Mouse (Mus musculus) activated CD4-positive, CD25-positive, alpha-beta regulatory T cell, adult 4 months (primary cell): ENCODE data around the gene Napepld. TPM values are rescaled to one million over a fixed set of nuclear protein-coding genes. Genes with fewer than 3 reads are reported as not detected.
"Not testable (repeated sequence)": the region's sequence is repeated elsewhere in the genome, so short reads cannot be mapped to it uniquely, and the experiment has no call there.

Experiments
- ATAC-seq: one replicate; pipeline ENCODE4 v1.8.0; 2017
- polyA plus RNA-seq, 2 experiments: library from polyadenylated mRNA; unstranded; fragments of 100-300 nt; shearing (Covaris generic); gene quantifications; one replicate each; pipeline ENCODE4 v1.2.1; 2017

Napepld gene
- polyA plus RNA-seq, 2 experiments from 2014 or later: 2.4 to 4.3 TPM

DNA sequence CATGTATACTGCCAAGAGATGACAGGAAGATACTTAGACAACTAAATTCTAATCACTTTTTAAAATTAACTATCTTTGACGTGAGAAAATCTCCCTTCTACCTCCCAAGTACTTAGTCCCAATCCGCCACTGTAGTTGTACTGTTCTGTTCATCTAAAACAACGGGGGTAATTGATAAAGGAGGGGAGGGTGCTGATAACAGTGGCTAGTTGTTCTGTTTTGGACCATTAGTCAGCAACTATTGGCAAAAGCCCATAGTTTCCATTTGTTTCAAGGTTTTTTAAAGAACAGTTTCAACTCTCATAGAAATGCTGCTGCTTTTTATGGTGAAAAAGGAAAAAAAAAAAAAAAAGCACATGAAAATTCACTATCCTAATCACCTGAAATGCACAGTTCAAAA lies 2.5 kb upstream of the Napepld start:
- no peak for ATAC-seq

DNA sequence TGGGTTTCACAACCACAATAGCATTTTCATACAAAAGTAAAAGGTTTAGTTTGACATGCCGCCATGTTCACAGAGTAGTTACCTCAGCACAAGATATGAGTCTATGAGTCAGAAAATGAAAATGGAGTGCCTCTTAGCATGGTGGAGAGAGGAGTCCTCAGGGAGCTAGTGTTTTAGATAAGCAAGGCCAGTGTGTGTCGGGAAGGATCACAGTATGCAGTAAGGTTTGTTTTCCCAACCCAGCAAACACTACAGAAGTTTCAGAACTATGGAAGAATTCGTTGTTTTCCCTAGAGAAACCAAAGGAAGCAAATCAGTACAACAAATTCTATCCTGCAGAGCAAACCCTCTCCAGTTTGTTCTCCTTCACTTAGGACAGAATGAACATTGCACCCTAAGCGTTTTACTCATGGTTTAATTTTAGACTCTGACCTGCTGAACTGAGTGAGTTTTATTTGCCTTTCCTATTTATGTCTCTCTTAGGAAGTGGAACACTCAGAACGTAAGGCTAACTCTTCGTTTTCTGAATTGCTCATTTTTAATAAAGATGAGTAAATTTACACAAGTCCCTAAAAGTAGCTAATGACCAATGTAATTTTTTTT lies 1.8 kb upstream of the Napepld start:
- no peak for ATAC-seq

DNA sequence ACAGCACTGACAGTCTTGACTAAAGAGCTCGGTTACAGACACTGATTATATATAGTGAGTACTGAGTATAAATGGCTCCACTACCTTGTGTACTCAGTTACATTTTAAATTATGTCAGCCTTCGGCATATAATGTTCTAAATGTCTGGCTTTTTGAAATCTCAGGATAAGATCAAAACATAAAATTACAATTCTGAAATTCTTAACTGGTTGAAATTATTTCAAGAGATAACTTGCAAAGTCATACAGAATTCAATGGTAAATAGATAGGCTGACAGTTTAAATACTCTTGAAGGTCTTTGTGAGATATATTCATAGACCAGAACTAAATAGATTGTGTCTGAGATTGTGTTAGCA lies 791 bp upstream of the Napepld start:
- peak; percentile 9 for ATAC-seq

DNA sequence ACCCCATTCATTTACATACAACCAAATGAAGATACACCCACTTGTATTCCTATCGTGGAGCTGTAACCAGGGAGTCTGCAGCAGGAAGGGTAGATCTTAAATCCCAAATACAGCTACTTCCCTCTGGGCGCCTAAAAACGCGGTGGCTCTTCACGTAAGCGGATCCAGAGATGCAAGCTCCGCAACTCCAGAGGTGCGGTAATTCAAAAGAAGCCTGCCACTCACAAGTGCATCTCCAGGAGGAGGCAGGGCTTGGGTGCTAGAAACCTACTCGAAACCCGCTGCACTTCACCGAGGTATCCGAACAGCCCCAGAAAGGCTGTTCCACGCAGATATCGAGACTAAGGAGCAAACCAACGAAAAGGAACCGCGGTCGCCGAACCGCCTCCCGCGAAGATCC lies 262 bp downstream of the Napepld start:
- peak; percentile 56 for ATAC-seq

DNA sequence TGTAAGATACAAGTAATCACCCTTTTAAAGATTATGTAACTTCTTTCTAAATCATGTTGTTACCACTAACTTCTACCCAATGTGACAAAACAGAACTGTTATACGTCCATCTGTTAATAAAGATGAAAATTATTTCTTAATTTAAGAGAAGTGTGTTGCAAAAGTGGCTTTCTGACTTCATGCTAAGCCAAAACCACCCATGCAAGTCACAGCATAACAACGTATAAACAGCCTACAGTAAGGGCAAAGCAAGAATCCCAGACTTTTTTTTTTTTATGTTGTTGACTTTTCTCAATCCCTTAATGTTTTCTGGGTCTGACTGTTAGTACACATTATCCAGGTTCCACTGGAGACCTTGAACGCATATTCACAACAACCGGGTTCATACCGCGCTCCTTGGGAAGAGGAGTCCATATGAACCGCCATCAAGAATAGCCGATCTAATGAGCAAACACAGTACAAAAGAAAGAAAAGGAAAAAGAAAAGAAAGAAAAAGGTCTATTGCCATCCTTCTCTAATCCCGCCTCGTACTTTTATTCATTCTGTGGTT lies 849 bp downstream of the Napepld start:
- no peak for ATAC-seq

DNA sequence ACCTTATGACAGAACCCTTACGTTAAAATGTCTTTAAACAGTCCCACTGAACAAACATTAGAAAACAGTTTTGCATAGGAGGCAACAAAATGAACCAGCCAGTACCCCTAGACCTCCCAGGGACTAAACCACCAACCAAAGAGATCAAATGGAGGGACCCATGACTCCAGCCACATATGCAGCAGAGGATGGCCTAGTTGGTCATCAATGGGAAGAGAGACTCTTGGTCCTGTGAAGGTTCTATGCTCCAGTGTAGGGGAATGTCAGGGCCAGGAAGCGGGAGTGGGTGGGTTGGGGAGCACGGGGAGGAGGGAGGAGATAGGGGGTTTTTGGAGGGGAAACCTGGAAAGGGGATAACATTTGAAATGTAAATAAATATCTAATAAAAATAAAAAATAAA lies 1.6 kb downstream of the Napepld start:
- ATAC-seq: not testable (repeated sequence)

DNA sequence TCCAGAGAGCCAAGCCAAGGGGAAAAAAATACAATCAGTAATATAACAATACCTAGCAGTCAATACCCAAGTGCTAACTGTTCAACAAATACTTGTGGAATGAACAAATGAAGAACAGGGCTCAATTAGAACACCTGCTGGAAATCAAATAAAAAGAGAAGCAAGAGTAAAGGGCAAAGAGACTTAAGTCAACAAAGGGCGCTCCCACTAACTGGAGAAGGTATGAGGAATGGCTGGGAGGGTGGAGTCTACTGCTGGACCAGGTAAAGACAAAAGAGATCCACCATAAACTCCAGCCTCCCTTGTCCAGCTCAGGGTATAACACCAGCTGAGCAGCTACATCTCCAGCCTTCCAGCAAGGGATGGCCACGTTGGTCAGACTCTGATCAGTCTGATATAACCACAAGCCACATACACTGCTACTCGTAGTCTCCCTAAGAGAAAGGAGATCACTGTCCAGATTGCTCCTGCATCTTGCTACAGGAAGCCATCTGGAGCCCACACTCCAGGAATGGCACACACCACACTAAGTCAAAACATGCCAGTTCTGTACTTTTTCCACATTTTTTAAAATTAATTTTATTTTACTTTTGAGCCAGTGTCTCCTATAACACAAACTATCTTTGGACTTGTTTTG lies 6.2 kb downstream of the Napepld start:
- no peak for ATAC-seq

DNA sequence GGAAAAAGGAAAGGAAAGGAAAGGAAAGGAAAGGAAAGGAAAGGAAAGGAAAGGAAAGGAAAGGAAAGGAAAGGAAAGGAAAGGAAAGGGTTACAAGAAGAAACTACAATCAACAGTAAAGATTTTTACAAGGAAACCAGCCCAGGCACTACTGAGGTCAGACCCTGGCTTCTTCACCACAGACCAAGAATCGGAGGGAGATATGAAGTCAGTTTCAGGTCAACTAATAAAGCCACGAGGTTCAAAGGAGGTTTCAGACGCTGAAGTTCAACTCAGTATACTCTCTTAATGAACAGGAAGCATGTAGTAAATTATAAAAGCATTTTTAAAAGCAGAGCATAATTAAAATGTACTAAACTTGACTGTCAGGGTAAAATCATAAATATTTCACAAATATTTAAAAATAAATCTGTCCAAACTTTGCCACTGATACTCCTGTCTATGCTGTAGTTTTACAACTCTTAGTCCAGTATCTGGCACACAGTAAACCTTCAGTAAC lies 7.8 kb downstream of the Napepld start:
- no peak for ATAC-seq

DNA sequence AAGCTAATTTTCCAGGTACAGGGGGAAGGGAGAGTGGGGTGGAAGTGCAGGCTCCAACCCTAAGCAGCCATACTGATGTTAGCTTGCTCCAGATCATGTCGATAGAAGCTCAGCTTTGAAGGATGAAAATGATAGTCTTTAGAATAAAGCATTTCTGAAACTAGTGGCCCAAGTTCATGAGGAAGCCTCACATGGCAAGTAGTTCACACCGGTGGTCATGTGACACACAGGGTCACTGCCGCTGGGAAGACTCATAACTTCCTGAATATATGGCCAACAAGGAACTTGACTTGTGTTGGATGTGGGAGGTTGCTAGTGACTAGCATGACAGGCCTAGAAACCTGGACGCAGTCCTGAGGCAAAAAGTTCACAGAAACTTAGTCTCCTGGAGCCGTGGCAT lies 9.0 kb downstream of the Napepld start:
- ATAC-seq: no peak

DNA sequence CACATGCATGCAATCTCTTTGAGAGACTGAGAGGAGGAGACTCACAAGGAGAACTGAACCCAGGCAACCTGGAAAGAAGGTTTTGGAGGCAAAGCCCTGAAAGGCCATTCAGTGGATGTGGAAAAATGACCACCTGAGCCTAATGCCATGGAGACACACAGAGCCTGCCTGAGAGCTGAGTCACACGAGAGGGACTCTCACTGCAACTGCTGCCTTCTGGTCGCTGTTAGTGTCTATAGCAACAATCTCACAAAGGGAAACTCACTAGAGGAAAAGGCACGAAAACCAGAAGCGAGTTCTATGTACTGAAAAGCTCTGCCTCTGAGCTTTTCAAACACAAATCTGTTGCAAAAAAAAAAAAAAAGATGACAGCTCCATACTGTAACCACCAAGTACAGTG lies 14.2 kb downstream of the Napepld start:
- ATAC-seq: no peak

DNA sequence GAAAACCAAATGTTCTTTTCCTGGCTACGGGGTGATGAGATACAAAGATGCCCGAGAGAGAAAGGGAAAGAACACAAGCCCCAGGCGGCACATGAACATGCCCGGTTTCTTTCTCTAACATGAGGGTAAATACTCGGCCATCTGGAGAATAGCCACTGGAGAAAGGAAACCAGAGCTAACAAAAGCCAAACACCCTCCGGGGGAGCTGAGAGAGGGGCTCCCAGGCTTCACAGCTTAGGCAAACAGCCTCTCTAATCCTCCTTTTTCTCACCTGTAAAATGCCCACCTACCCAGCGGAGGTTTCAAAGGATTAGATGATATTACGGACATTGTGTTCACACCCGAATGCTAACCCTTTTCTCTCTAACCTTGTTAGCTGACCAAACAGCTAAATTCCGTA lies 16.2 kb downstream of the Napepld start:
- ATAC-seq: no peak

DNA sequence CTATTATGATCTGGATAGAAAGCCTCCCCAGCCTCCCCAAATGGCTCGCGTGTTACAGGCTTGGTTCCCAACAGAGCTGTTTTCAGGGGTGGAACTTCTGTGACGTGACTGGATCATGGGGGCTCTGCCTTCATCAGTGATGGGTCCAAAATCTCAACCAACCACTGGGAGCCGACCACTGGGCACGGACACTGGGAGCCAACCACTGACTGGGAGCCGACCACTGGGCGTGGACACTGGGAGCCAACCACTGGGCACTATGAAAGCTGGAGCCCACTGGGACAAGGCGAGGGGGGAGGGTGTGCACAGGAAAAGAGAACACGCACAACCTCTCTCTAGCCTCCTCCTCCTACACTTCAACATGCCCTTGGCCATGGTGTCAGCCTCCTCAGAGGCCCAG lies 17.4 kb downstream of the Napepld start:
- no peak for ATAC-seq

DNA sequence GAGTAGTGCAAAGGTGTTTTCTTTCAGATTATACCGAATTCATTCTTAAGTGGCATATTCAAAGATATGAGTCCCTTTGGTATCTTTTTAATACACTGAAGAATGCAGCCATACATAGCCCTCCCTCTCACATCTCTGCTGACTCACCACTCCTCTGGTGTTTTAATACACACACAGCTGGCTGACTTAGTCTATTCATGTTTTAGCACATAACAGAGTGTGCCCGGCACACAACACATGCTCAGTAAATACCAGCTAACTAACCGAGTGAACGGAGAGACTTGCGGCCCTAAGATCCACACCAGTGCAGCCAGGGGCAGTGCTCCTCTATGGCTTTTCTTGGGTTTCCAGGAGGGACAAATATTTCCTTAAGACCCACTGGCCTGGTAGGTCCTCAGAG lies 20.3 kb downstream of the Napepld start:
- no peak for ATAC-seq

DNA sequence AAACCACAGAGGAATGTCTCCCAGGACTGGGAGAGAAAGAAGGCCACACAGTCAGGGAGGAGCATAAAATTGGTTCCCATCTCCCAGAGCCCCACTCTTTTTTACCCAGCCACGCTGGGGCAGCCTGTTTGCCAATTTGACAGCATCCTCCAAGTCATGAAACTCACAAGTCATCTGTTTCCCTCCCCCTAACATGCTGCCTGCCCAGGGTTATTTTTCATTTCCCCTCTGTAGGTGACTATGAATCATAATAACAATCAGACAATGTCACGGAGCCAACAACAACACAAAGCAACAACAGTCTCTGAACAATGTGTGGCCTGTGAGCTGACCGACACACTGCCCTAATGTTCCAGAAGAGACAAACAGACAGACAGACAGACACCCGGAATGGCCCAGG lies 21.2 kb downstream of the Napepld start:
- no peak for ATAC-seq

DNA sequence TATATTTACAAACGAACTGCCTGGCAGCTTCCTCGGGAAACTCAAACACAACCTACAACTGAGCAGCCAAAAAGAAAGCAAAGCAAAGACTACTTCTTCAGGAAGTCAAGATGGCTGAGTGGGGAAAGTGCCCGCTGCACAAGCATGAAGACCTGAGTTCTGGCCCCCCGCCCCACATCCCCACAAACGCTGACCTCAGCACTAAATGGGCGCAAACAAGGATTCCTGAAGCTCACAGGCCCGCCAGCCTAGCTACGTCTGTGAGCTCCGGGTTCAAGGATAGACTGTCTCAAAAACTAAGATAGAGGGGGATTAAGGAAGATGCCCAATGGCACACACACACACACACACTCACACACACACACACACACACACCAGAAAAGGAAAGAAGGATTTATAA lies 22.8 kb downstream of the Napepld start:
- ATAC-seq: no peak

DNA sequence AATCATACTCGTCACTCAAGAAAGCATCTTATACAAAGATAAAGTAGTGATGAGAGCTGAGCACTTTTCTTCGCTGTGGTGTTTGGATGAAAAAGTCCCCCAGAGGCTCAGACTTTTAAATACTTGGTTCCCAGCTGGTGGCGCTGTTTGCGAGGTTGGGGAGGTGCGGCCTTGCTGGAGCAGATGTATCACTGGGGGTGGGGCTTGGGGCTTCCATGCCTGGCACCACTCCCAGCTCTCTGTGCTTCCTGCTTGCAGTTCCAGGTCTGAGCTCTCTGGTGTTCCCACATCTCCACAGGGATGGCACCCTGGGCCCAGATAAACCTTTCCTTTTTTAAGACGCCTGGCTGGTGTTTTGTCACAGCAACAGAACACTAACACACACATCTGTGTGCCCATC lies 23.3 kb downstream of the Napepld start:
- no peak for ATAC-seq

DNA sequence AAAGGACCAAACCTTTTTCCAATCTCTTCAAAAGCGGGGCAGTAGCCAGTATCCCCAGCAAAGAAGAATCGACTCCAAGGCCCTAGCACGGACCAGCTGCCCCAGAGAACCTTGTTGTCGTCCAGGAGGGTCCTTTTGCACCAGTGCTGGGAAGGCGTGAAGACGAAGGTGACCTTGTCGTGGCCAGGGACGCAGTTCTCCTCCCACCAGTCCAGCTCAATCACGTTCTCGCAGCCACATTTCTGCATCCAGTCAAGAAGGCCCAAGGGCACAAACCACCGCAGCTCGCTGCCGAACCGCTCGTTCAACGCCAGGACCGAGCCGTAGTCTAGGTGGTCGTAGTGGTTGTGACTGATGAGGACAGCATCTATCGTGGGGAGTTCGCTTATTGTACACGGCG lies 25.7 kb downstream of the Napepld start:
- ATAC-seq: no peak

DNA sequence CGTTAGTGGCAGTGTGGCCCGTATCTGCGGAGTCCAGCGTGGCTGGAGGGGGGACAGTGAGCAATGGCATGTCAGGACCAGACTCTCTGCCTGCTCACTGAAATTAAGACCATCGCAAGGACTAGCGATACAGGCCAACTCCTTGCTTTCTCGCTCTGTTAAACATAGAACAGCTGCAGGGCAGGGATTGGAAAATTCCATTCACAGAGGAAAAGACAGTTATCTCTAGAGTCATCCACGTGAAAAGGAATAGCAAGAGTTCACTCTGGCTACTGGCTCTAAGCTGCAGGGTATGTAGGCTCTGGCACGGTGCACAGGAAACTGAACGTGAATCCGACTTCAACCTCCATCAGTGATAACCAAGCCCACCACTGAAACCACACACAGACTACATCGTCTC lies 26.2 kb downstream of the Napepld start:
- no peak for ATAC-seq

DNA sequence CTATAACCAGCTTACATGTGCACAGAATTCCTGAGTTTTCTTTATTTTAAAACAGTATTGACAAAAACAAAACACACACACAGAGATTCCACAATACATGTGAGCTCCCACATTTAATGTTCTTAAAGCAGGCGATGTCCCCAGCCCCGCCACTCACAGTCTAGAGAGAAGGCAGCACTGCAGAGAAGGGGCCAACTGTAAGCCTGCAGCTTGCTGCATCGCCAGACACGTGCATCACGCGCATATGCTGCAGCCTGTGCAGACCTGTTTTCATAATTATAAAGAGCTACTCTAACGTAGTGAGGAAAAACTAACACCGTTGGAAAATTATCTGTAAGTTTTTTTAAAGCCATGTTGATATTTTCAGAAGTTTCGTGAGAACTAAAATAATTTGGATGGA lies 27.5 kb downstream of the Napepld start:
- ATAC-seq: no peak

DNA sequence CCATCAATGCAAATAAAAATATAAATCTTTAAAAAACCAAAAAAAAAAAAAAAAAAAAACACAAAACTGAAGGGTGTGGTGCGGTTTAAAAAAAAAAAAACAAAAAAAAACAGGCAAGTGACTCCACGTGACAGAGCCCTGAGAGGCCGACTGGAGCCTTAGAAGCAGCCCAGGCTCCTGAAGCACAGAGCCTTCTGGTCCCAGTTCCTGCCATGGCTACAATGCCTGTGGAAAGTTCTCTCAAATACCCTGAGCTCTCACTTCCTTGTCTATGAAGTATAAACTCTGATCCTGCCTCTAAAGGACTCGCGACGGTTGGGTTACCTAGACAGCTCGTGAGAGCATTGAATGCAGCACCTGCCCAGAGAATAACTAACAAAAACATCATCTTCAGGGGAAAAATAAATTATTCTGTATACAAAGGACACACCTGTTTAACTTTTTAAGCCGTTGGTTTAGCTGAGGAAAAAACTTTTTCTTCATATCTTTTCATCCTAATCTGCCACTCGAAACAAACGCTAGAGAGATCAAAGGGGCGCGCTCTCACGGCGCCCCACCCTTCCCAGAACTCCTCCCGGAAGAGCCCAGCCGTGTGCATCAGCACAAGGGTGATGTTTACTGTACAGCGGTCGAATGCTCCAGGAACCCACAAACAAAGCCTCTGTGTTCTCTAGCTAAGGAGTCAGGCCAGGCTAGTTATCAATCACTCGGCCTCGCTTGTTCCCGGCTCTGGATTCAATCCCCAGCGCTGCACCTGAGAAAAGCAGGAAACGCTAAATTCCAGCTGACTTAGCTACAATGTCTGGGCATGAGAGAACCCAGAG lies 28.2 kb downstream of the Napepld start:
- ATAC-seq: peak; percentile 91

DNA sequence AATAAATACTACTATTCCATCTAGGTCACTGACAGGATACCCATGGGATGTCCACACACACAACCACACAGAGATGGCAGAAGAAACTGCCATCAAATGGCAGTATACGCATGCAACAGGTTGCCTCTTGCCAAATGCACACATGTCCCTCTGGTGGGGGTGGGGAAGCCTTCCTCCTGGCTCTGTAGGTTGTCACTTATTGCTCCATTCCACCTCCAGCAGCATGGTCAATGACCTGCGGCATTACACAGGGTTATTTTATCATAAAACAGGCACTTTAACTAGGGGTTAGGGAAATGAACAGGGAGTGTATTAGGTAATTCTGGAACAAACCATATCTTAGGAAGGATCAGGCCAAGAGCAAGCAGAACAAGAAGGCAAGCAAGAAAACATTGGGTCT lies 31.9 kb downstream of the Napepld start:
- no peak for ATAC-seq

DNA sequence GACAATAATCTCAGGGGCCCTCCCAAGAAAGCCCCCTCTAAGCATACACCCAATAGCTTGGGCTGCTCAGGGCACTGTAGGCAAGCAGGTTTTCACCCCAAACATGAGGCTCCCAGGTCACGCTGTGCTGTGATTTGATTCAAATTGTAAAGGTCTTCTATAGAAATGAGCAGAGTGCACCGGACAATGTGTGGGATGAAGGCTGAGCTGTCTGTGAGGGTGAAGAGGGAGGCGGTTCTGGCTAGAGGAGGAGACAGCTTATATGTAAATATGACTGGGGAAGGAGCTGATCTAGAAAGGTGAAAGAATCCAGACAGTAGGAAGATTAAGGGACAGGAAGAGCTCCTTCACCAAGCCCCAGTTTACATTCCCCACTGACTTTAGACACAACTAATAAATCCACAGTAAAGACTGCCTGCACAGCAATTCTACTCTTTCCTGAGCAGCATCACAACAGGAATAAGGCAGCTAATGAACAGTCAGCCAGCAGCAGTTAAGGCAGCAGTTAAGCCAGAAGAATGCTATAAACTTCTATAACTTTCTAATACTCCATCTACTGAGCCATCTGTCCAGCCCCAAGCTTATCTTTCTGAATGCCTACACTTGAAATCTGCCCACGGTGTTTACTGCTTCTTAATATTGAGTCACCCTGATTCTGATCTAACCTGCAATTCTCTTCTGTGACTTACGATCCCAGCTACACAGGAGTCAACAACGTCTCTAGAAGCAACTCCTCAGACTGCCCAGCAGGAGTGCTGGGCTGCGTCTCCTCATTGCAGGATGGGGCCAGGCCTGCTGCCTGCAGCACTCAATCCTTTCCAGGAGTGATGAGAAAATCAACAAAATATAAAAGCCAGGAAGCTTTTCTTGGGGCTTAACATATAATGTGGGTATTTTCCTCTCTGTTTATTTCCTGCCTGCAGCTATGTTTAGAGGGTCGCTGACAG lies 33.7 kb downstream of the Napepld start:
- no peak for ATAC-seq

DNA sequence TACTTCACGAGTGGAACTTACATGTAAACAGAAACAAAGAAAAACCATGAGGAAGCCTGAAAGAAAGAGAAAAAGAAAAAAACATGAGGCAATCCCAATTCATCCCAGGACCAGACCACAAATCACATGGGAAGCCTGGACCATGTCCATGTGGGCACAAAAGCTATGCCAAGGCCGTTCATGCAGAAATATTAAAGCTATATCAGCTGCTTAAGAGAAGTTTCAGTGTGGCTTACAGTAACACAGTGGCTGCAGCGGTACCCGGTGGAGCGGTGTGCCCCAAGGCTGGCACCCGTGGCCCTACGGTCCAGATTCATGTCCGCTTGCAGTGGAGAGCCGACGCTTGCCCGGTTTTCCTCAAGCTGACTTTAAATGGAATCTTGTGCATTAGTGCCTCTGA lies 38.1 kb downstream of the Napepld start:
- ATAC-seq: no peak
